In genomic region chr2:73040031-73040430, GRCm38 (mm10) we compare ENCODE assay signal across 37 mouse cellular contexts. TPM values are rescaled to one million over a fixed set of nuclear protein-coding genes. Genes with fewer than 3 reads are reported as not detected.
A peak's percentile ranks its signal among the peaks of the same experiment; 100 is the strongest.
DNase-seq lines count a peak whose midpoint lies in the region; ATAC-seq and TF ChIP-seq lines count a peak whose summit lies in the region.
"Had no signal": no experiment of that assay in that cellular context is flagged by ENCODE, and none has a peak within 500 bp of the region (broad histone marks: within the 10 kb centered on the region; RNA-seq: fewer than 3 reads in every experiment).

No protein-coding gene starts in this region.

- peak overlapping the region; percentile 18 for H3K27ac ChIP-seq in spleen, adult 2 months (ENCODE audit: insufficient read depth, low read length)
- H3K27ac ChIP-seq in bone marrow macrophage, adult 2 months (ENCODE audit: insufficient read depth, low read depth, low read length) = peak overlapping the region; percentile 89
- no peak overlapping the region for H3K27ac ChIP-seq in hindbrain, embryonic 10.5 days
- H3K27ac ChIP-seq: forebrain, embryonic 13.5 days; kidney, embryonic 15.5 days; layer of hippocampus, adult 2 months; limb, embryonic 13.5 days; liver, embryonic 12.5 days; neural tube, embryonic 13.5 days had no signal

- ATAC-seq in megakaryocyte, adult 5-6 weeks (ENCODE audit: poor library complexity, severe bottlenecking) = peak; percentile 9; the same call in 1 of the 2 replicates
- ATAC-seq in activated CD4-positive, CD25-positive, alpha-beta regulatory T cell, adult 4 months = no peak
- ATAC-seq: forebrain, embryonic 13.5 days; hindbrain, embryonic 16.5 days; liver, embryonic 12.5 days; lung, postnatal 0 days; midbrain, embryonic 16.5 days had no signal

- peaks cover 7% of the 10 kb centered on the region; the same call in 1 of the 2 replicates for H3K4me1 ChIP-seq in spleen, adult 2 months (ENCODE audit: control insufficient read depth, insufficient read depth, insufficient read length)
- peaks cover 59% of the 10 kb centered on the region for H3K4me1 ChIP-seq in bone marrow macrophage, adult 2 months (ENCODE audit: control insufficient read depth, insufficient read depth, low read length)
- peaks cover 13% of the 10 kb centered on the region for H3K4me1 ChIP-seq in hindbrain, embryonic 10.5 days (replicated peaks)

- H3K27me3 ChIP-seq in spleen, adult 2 months (ENCODE audit: control insufficient read depth, insufficient read depth, low read length) = no peaks in the 10 kb centered on the region
- H3K27me3 ChIP-seq in hindbrain, embryonic 10.5 days (ENCODE audit: insufficient read depth, poor library complexity, severe bottlenecking) = peaks cover 7% of the 10 kb centered on the region; the same call in 1 of the 2 replicates
- H3K27me3 ChIP-seq: kidney, embryonic 15.5 days; limb, embryonic 13.5 days; neural tube, embryonic 13.5 days had no signal

- no peaks in the 10 kb centered on the region for H3K36me3 ChIP-seq in spleen, adult 2 months (ENCODE audit: control insufficient read depth, insufficient read depth, low read length)
- H3K36me3 ChIP-seq in hindbrain, embryonic 10.5 days = no peaks in the 10 kb centered on the region
- H3K36me3 ChIP-seq: kidney, embryonic 15.5 days; limb, embryonic 13.5 days; liver, embryonic 12.5 days; neural tube, embryonic 13.5 days had no signal

- no peak for TF ChIP-seq CTCF in spleen, adult 2 months (IDR thresholded peaks at IDR 0.05; ENCODE audit: extremely low read depth, insufficient read depth, insufficient read length, insufficient replicate concordance)
- no peak for TF ChIP-seq CTCF in bone marrow macrophage, adult 2 months (IDR thresholded peaks at IDR 0.05; ENCODE audit: low read depth, low read length)

- no peaks in the 10 kb centered on the region for H3K9me3 ChIP-seq in hindbrain, embryonic 10.5 days
- H3K9me3 ChIP-seq: forebrain, embryonic 13.5 days; kidney, embryonic 15.5 days; limb, embryonic 13.5 days; liver, embryonic 12.5 days; neural tube, embryonic 13.5 days had no signal

- no peak for DNase-seq in spleen, adult 2 months (ENCODE audit: low read depth in 1 of 2, low spot score in 2 of 2)
- no peak for DNase-seq in spleen, adult 18-20 months
- DNase-seq in cerebellum, adult 11 months = no peak
- DNase-seq in hindbrain, embryonic 10.5 days (ENCODE audit: low spot score) = no peak
- DNase-seq: adrenal gland, adult 8-10 months; cerebellum, adult 2 months; cerebellum, postnatal 14 days; gastrocnemius, postnatal 10 days; heart, postnatal 14 days; kidney, adult 18-20 months; kidney, postnatal 25 days; layer of hippocampus, postnatal 36 days; lung, adult 18-20 months; thymus, adult 2 months; thymus, postnatal 36 days had no signal

- no peak for TF ChIP-seq POLR2A in spleen, adult 2 months (IDR thresholded peaks at IDR 0.05; ENCODE audit: low read depth, low read length)
- no peak for TF ChIP-seq POLR2A in bone marrow macrophage, adult 2 months (IDR thresholded peaks at IDR 0.05; ENCODE audit: borderline replicate concordance, low read depth, low read length)

- H3K4me3 ChIP-seq in spleen, adult 2 months (ENCODE audit: extremely low read depth, insufficient read depth, insufficient read length) = no peak overlapping the region
- no peak overlapping the region for H3K4me3 ChIP-seq in bone marrow macrophage, adult 2 months (ENCODE audit: insufficient read depth, low read length)
- H3K4me3 ChIP-seq in hindbrain, embryonic 10.5 days = no peak overlapping the region
- H3K4me3 ChIP-seq: forebrain, embryonic 13.5 days; kidney, embryonic 15.5 days; layer of hippocampus, adult 2 months; limb, embryonic 13.5 days; liver, embryonic 12.5 days; myocyte; neural tube, embryonic 13.5 days had no signal

- WGBS in spleen, adult 2 months = 10% methylated on average over 3 of the region's 3 CpGs
- WGBS in hindbrain, embryonic 10.5 days = 84% methylated on average over 3 of the region's 3 CpGs

RNA-seq across cellular contexts. Expression of gene Gm11084, which starts 53.5 kb away (rescaled TPM):
- not detected in 2 replicates for polyA plus RNA-seq in spleen, adult 2 months (2012; rRNA removed)
- not detected in 2 replicates for polyA plus RNA-seq in bone marrow macrophage, adult 2 months (2012; ENCODE audit: insufficient read depth, insufficient read length, missing spikeins)
- not detected in 2 replicates for total RNA-seq in megakaryocyte, adult 5-6 weeks (2015)
- not detected in 2 replicates for total RNA-seq in megakaryocyte, adult 5-6 weeks (2017)
- polyA plus RNA-seq in activated CD4-positive, CD25-positive, alpha-beta regulatory T cell, adult 4 months (2017; shearing (Covaris generic)) = not detected
- polyA plus RNA-seq in hindbrain, embryonic 10.5 days (2016; fragmentation: Nextera tagmentation; extraction: Ambion mirVana) = not detected in 2 replicates
- total RNA-seq: adrenal gland, adult 8-10 months; adrenal gland, postnatal 4 days; ES-E14; gastrocnemius, postnatal 10 days; heart, postnatal 14 days; layer of hippocampus, adult 2 months; layer of hippocampus, postnatal 36 days; left cerebral cortex, postnatal 25 days had no signal
- polyA plus RNA-seq: cerebellum, adult 2 months; embryonic facial prominence, embryonic 11.5 days; forebrain, embryonic 13.5 days; gonadal fat pad, adult 2 months; heart, embryonic 14.5 days; hindbrain, embryonic 11.5 days; hindbrain, embryonic 16.5 days; intestine, embryonic 14.5 days; kidney, embryonic 15.5 days; limb, embryonic 13.5 days; liver, embryonic 12.5 days; lung, postnatal 0 days; midbrain, embryonic 11.5 days; midbrain, embryonic 16.5 days; myocyte; neural tube, embryonic 13.5 days; thymus, adult 2 months had no signal

RNA-seq across cellular contexts. Expression of gene Sp3, which starts 59.8 kb away (rescaled TPM):
- 9.4 and 11.0 TPM in 2 replicates for polyA plus RNA-seq in spleen, adult 2 months (2012; rRNA removed)
- polyA plus RNA-seq in bone marrow macrophage, adult 2 months (2012; ENCODE audit: insufficient read depth, insufficient read length, missing spikeins) = 65.5 and 72.8 TPM in 2 replicates
- 196 and 198 TPM in 2 replicates for total RNA-seq in megakaryocyte, adult 5-6 weeks (2015)
- total RNA-seq in megakaryocyte, adult 5-6 weeks (2017) = 220 and 269 TPM in 2 replicates
- 10 to 100 TPM; 61.4 to 62.9 TPM for polyA plus RNA-seq in activated CD4-positive, CD25-positive, alpha-beta regulatory T cell, adult 4 months (2017; shearing (Covaris generic))
- 46.6 and 51.1 TPM in 2 replicates for polyA plus RNA-seq in hindbrain, embryonic 10.5 days (2016; fragmentation: Nextera tagmentation; extraction: Ambion mirVana)
